Mouse (Mus musculus): ENCODE results near the gene Gsto2. TPM values are rescaled to one million over a fixed set of nuclear protein-coding genes. Genes with fewer than 3 reads are reported as not detected.

Gene Gsto2
- polyA plus RNA-seq, 1 experiment: not detected

GRCm38 (mm10) chr19:47853951-47854795, 11.2 kb upstream of the Gsto2 start:
- TF ChIP-seq GATA1 (IDR thresholded peaks at IDR 0.05; ENCODE audit: low read length): no peak

GRCm38 (mm10) chr19:47854796-47855783, 10.2 kb upstream of the Gsto2 start, which contains the start of gene Gsto1:
TSS of gene Gsto1 (plus strand) at chr19:47854970.
- no peak for TF ChIP-seq GATA1 (IDR thresholded peaks at IDR 0.05; ENCODE audit: low read length)

GRCm38 (mm10) chr19:47857957-47858942, 7.1 kb upstream of the Gsto2 start:
- TF ChIP-seq GATA1 (IDR thresholded peaks at IDR 0.05; ENCODE audit: low read length): no peak

- TF ChIP-seq GATA1 (IDR thresholded peaks at IDR 0.05; ENCODE audit: low read length): no peak
These were observed 6.2 kb upstream of the Gsto2 start for GRCm38 (mm10) chr19:47859180-47859579.

- TF ChIP-seq GATA1 (IDR thresholded peaks at IDR 0.05; ENCODE audit: low read length): no peak
These were observed 2.8 kb upstream of the Gsto2 start for GRCm38 (mm10) chr19:47862581-47862980.

GRCm38 (mm10) chr19:47864051-47864450, 1.3 kb upstream of the Gsto2 start:
- TF ChIP-seq GATA1 (IDR thresholded peaks at IDR 0.05; ENCODE audit: low read length): no peak

- TF ChIP-seq GATA1 (IDR thresholded peaks at IDR 0.05; ENCODE audit: low read length): no peak
These were observed 613 bp upstream of the Gsto2 start for GRCm38 (mm10) chr19:47864721-47865120.

GRCm38 (mm10) chr19:47867628-47868175, 2.4 kb downstream of the Gsto2 start:
- TF ChIP-seq GATA1 (IDR thresholded peaks at IDR 0.05; ENCODE audit: low read length): no peak

- no peak for TF ChIP-seq GATA1 (IDR thresholded peaks at IDR 0.05; ENCODE audit: low read length)
These were observed 3.6 kb downstream of the Gsto2 start for GRCm38 (mm10) chr19:47868951-47869350.

- TF ChIP-seq GATA1 (IDR thresholded peaks at IDR 0.05; ENCODE audit: low read length): no peak
These were observed 4.2 kb downstream of the Gsto2 start for GRCm38 (mm10) chr19:47869516-47869915.

GRCm38 (mm10) chr19:47870102-47870666, 4.8 kb downstream of the Gsto2 start:
- TF ChIP-seq GATA1 (IDR thresholded peaks at IDR 0.05; ENCODE audit: low read length): no peak

- TF ChIP-seq GATA1 (IDR thresholded peaks at IDR 0.05; ENCODE audit: low read length): no peak
These were observed 6.2 kb downstream of the Gsto2 start for GRCm38 (mm10) chr19:47871515-47871914.

GRCm38 (mm10) chr19:47876252-47876651, 10.9 kb downstream of the Gsto2 start:
- no peak for TF ChIP-seq GATA1 (IDR thresholded peaks at IDR 0.05; ENCODE audit: low read length)

- no peak for TF ChIP-seq GATA1 (IDR thresholded peaks at IDR 0.05; ENCODE audit: low read length)
These were observed 16.2 kb downstream of the Gsto2 start for GRCm38 (mm10) chr19:47881538-47881937.

Data from G1E-ER4 (cell line).